Mouse (Mus musculus) testis, adult 2 months (tissue): ENCODE results near the gene Syndig1l.

Experiments used
- CTCF ChIP-seq: fragments of 200-500 bp; IDR thresholded peaks from 2 replicates; pipeline ENCODE4 v1.5.1; 2012; ENCODE audit warnings: low read depth, mild to moderate bottlenecking, inconsistent platforms, low read length, moderate library complexity; ENCODE audit not compliant: control insufficient read depth, insufficient read depth, insufficient replicate concordance
- POLR2A ChIP-seq: fragments of 200-500 bp; IDR thresholded peaks from 2 replicates; pipeline ENCODE4 v1.6.1; 2012; ENCODE audit warnings: low read depth, mild to moderate bottlenecking, inconsistent platforms, low read length, moderate library complexity; ENCODE audit not compliant: control insufficient read depth

DNA sequence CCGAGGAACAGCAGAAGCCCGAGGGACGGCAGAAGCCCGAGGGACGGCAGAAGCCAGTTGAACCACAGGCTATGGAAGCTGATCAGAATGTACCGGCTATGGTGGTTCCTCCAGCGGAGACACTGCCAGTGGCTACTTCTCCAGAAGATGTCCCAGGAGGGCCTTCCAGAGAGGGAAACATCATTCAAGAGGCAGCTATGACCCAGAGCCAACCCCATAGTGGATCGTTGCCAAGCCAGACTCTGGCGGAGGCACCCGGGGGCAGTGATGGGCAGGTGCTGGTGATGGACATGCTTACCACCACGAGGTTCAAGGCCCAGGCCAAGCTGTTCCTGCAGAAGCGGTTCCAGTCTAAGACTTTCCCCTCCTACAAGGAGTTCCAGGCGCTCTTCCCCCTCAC lies 48.4 kb downstream of the Syndig1l start:
- TF ChIP-seq CTCF (no peak), POLR2A (no peak)
